ENCODE assay signal across 8 mouse cellular contexts in genomic region chr5:38039796-38040195, GRCm38 (mm10). TPM values are rescaled to one million over a fixed set of nuclear protein-coding genes. Genes with fewer than 3 reads are reported as not detected.
DNase-seq lines count a peak whose midpoint lies in the region; ATAC-seq and TF ChIP-seq lines count a peak whose summit lies in the region.

No protein-coding gene starts in this region.

- peak overlapping the region; percentile 99 for H3K4me3 ChIP-seq in left cerebral cortex, adult 2 months
- H3K4me3 ChIP-seq in embryonic facial prominence, embryonic 13.5 days = peak overlapping the region; percentile 89
- peak overlapping the region; percentile 99 for H3K4me3 ChIP-seq in intestine, postnatal 0 days (ENCODE audit: low read depth, low read length)
- H3K4me3 ChIP-seq in myocyte = peak overlapping the region; percentile 69

- H3ac ChIP-seq in myocyte (ENCODE audit: control insufficient read depth, insufficient read length) = peak overlapping the region; percentile 32

- no peak for TF ChIP-seq POLR2A in myocyte (IDR thresholded peaks at IDR 0.05; ENCODE audit: insufficient read length, low read depth)

- ATAC-seq in embryonic facial prominence, embryonic 13.5 days (ENCODE audit: insufficient number of reproducible peaks, insufficient read depth, low FRiP score, low TSS enrichment, low read depth) = no peak
- no peak for ATAC-seq in intestine, postnatal 0 days

- peaks cover 12% of the 10 kb centered on the region for H3K79me2 ChIP-seq in myocyte (ENCODE audit: control insufficient read depth, insufficient read depth)

- H3K9ac ChIP-seq in embryonic facial prominence, embryonic 13.5 days = peak overlapping the region; percentile 92
- H3K9ac ChIP-seq in intestine, postnatal 0 days (ENCODE audit: low read depth, low read length) = peak overlapping the region; percentile 91

- peaks cover 32% of the 10 kb centered on the region for H3K4me1 ChIP-seq in embryonic facial prominence, embryonic 13.5 days
- no peaks in the 10 kb centered on the region for H3K4me1 ChIP-seq in intestine, postnatal 0 days (replicated peaks; ENCODE audit: control insufficient read depth, insufficient read depth, low read length)

- H3K27ac ChIP-seq in left cerebral cortex, adult 2 months = peak overlapping the region; percentile 90; the same call in 1 of the 2 replicates
- peak overlapping the region; percentile 89; the same call in 1 of the 2 replicates for H3K27ac ChIP-seq in embryonic facial prominence, embryonic 13.5 days
- H3K27ac ChIP-seq in intestine, postnatal 0 days (ENCODE audit: low read depth, low read length) = 0 out of 2 replicates have a peak overlapping the region, but pooled peaks have one; percentile 60

- DNase-seq in left cerebral cortex, adult 2 months (ENCODE audit: extremely low spot score in 1 of 2, low spot score in 2 of 2) = no peak
- DNase-seq in left cerebral cortex, postnatal 4 days = no peak
- no peak for DNase-seq in left cerebral cortex, adult 9 months (ENCODE audit: low spot score in 2 of 2)
- no peak for DNase-seq in adrenal gland, adult 8-10 months
- DNase-seq in frontal cortex, adult 2 months (ENCODE audit: extremely low spot score in 1 of 2, low spot score in 1 of 2) = no peak

- H3K4me2 ChIP-seq in embryonic facial prominence, embryonic 13.5 days = peak overlapping the region; percentile 74
- H3K4me2 ChIP-seq in intestine, postnatal 0 days (replicated peaks; ENCODE audit: low read depth) = peak overlapping the region; percentile 87
- peak overlapping the region; percentile 97 for H3K4me2 ChIP-seq in myocyte (ENCODE audit: low read depth)

- no peaks in the 10 kb centered on the region for H3K27me3 ChIP-seq in embryonic facial prominence, embryonic 13.5 days
- no peaks in the 10 kb centered on the region for H3K27me3 ChIP-seq in intestine, postnatal 0 days (replicated peaks; ENCODE audit: control insufficient read depth, insufficient read depth, low read length)
- H3K27me3 ChIP-seq in myocyte (ENCODE audit: control insufficient read depth, insufficient read depth, insufficient read length) = peaks cover 5% of the 10 kb centered on the region

- H3K36me3 ChIP-seq in embryonic facial prominence, embryonic 13.5 days = peaks cover 8% of the 10 kb centered on the region
- peaks cover 4% of the 10 kb centered on the region; the same call in 1 of the 2 replicates for H3K36me3 ChIP-seq in intestine, postnatal 0 days (ENCODE audit: control insufficient read depth, insufficient read depth)
- no peaks in the 10 kb centered on the region for H3K36me3 ChIP-seq in myocyte (ENCODE audit: control insufficient read depth, insufficient read depth)

- intact Hi-C loops in left cerebral cortex, adult 2 months (cut with DNase I) = no loop called here
- intact Hi-C loops in left cerebral cortex, postnatal 4 days (cut with DNase I) = no loop called here

- H3K9me3 ChIP-seq in embryonic facial prominence, embryonic 13.5 days = no peaks in the 10 kb centered on the region
- no peaks in the 10 kb centered on the region for H3K9me3 ChIP-seq in intestine, postnatal 0 days (ENCODE audit: control insufficient read depth)

- no peak for TF ChIP-seq CTCF in left cerebral cortex, adult 2 months (IDR thresholded peaks at IDR 0.05)
- TF ChIP-seq CTCF in intestine, postnatal 0 days (IDR thresholded peaks at IDR 0.05; ENCODE audit: low read depth) = no peak

- WGBS in embryonic facial prominence, embryonic 13.5 days = 24% methylated on average over 9 of the region's 9 CpGs
- WGBS in intestine, postnatal 0 days = 22% methylated on average over 9 of the region's 9 CpGs

TF ChIP-seq in myocyte, 11 proteins besides CTCF, POLR2A, EP300 and RAD21:
- no peak for TF ChIP-seq MAX (IDR thresholded peaks at IDR 0.05; ENCODE audit: low read depth)
- TF ChIP-seq SRF (IDR thresholded peaks at IDR 0.05; ENCODE audit: control insufficient read depth, insufficient read length, low read depth) = no peak
- no peak for TF ChIP-seq POLR2AphosphoS2 (IDR thresholded peaks at IDR 0.05; ENCODE audit: insufficient read length, low read depth)
- TF ChIP-seq TCF3 (IDR thresholded peaks at IDR 0.05; ENCODE audit: insufficient read length, low read depth) = no peak
- TF ChIP-seq REST (IDR thresholded peaks at IDR 0.05; ENCODE audit: insufficient read depth, insufficient read length) = no peak
- TF ChIP-seq MYOD1 (IDR thresholded peaks at IDR 0.05; ENCODE audit: control insufficient read depth in 1 of 3, insufficient read length in 2 of 3, low read depth in 2 of 3) = no peak
- no peak for TF ChIP-seq TCF12 (IDR thresholded peaks at IDR 0.05; ENCODE audit: insufficient read depth, poor library complexity, severe bottlenecking)

RNA-seq across cellular contexts. Expression of gene Stx18, which starts 1.3 kb away (rescaled TPM):
- total RNA-seq in left cerebral cortex, adult 2 months (2021) = 10 to 100 TPM; 39.2 to 40.9 TPM
- 10 to 100 TPM; 28.9 to 29.1 TPM for total RNA-seq in left cerebral cortex, postnatal 4 days (2021)
- polyA plus RNA-seq in embryonic facial prominence, embryonic 13.5 days (2015; fragmentation: Nextera tagmentation; extraction: Ambion mirVana) = 61.7 and 67.5 TPM in 2 replicates
- polyA plus RNA-seq in intestine, postnatal 0 days (2015; fragmentation: Nextera tagmentation; extraction: Ambion mirVana) = 21.7 and 22.4 TPM in 2 replicates
- 24.9 TPM for polyA plus RNA-seq in myocyte (2012; fragmentation: generic; extraction: Trizol)
- 10 to 100 TPM; 33.0 to 41.3 (median 37.4) TPM for total RNA-seq in adrenal gland, adult 8-10 months (2022)
- 43.9 and 48.9 TPM in 2 replicates for polyA plus RNA-seq in frontal cortex, adult 2 months (2012; rRNA removed)
